Mouse (Mus musculus) kidney, adult 2 months (tissue): ENCODE results near the gene Adprhl1. TPM values are rescaled to one million over a fixed set of nuclear protein-coding genes. Genes with fewer than 3 reads are reported as not detected.
A peak's percentile ranks its signal among the peaks of the same experiment; 100 is the strongest.

Experiments
- DNase-seq: peaks from one replicate; pipeline ENCODE4 v3.0.0; 2021
- H3K27ac ChIP-seq: fragments of 200-500 bp; 2 replicates; pipeline ENCODE4 v1.5.1; 2012; ENCODE audit warnings: low read depth, low read length, control low read depth, inconsistent platforms; ENCODE audit not compliant: insufficient read depth
- H3K27me3 ChIP-seq: fragments of 200-500 bp; replicated peaks from 2 replicates; pipeline ENCODE4 v1.6.1; 2012; ENCODE audit warnings: mild to moderate bottlenecking, moderate library complexity, low read length, inconsistent platforms; ENCODE audit not compliant: control insufficient read depth, insufficient read depth
- H3K36me3 ChIP-seq: fragments of 200-500 bp; 2 replicates; pipeline ENCODE4 v1.6.1; 2012; ENCODE audit warnings: mild to moderate bottlenecking, moderate library complexity, low read length, inconsistent platforms; ENCODE audit not compliant: control insufficient read depth, insufficient read depth
- H3K4me1 ChIP-seq: fragments of 200-500 bp; 2 replicates; pipeline ENCODE4 v1.6.1; 2011; ENCODE audit warnings: low read length; ENCODE audit not compliant: control insufficient read depth, insufficient read depth
- H3K4me3 ChIP-seq: fragments of 200-500 bp; 2 replicates; pipeline ENCODE4 v1.5.1; 2011; ENCODE audit warnings: mild to moderate bottlenecking, low read depth, low read length, control low read depth; ENCODE audit not compliant: insufficient read depth
- CTCF ChIP-seq: fragments of 200-500 bp; conservative IDR thresholded peaks from 2 replicates; pipeline ENCODE4 v1.5.1; 2011; ENCODE audit warnings: low read depth, mild to moderate bottlenecking, control low read depth, low read length, moderate library complexity, mixed read lengths; ENCODE audit not compliant: insufficient read depth, insufficient read length
- POLR2A ChIP-seq: fragments of 200-500 bp; IDR thresholded peaks from one replicate; pipeline ENCODE4 v1.6.1; 2011; ENCODE audit warnings: low read depth, low read length, control low read depth
- WGBS: fragments of 180-500 bp; shearing (Covaris S2); methylation state at CpG from one replicate; pipeline ENCODE4 v1.1.7; 2018; 5-methylcytosine and 5-hydroxymethylcytosine counted together
- polyA plus RNA-seq: library from polyadenylated mRNA; depleted of rRNA; stranded (reverse); fragments of >200 nt; gene quantifications from 2 replicates; pipeline ENCODE4 v1.2.3, GENCODE M21; 2012

The Adprhl1 gene
- polyA plus RNA-seq, 1 experiment = 0.99 TPM

GRCm38 (mm10) chr8:13197493-13197892 lies 56.5 kb downstream of the Adprhl1 start:
- WGBS = 50% methylated on average over 5 of the region's 5 CpGs
- no peak overlapping the region for H3K27ac ChIP-seq
- H3K4me3 ChIP-seq = no peak overlapping the region
- H3K27me3 ChIP-seq = no peaks in the 10 kb centered on the region
- peaks cover 5% of the 10 kb centered on the region; the same call in 1 of the 2 replicates for H3K4me1 ChIP-seq
- peak; percentile 60 for DNase-seq
- no peaks in the 10 kb centered on the region for H3K36me3 ChIP-seq
- TF ChIP-seq POLR2A (no peak), CTCF (no peak)

- TF ChIP-seq CTCF (no peak), POLR2A (no peak)
- Histone ChIP-seq H3K27me3 (no peaks in the 10 kb centered on the region), H3K27ac (no peak overlapping the region), H3K36me3 (no peaks in the 10 kb centered on the region), H3K4me1 (peaks cover 5% of the 10 kb centered on the region; the same call in 1 of the 2 replicates), H3K4me3 (no peak overlapping the region)
- peak; percentile 32 for DNase-seq
- WGBS = 64% methylated on average over 10 of the region's 10 CpGs
Measured at GRCm38 (mm10) chr8:13194818-13195217, 59.1 kb downstream of the Adprhl1 start.

- no peak overlapping the region for H3K4me3 ChIP-seq
- H3K4me1 ChIP-seq = no peaks in the 10 kb centered on the region
- no peaks in the 10 kb centered on the region for H3K36me3 ChIP-seq
- 75% methylated on average over 8 of the region's 8 CpGs for WGBS
- no peak for TF ChIP-seq CTCF
- no peak for TF ChIP-seq POLR2A
- no peaks in the 10 kb centered on the region for H3K27me3 ChIP-seq
- H3K27ac ChIP-seq = no peak overlapping the region
- no peak for DNase-seq
Measured at GRCm38 (mm10) chr8:13190235-13190634, 63.7 kb downstream of the Adprhl1 start.

DNA sequence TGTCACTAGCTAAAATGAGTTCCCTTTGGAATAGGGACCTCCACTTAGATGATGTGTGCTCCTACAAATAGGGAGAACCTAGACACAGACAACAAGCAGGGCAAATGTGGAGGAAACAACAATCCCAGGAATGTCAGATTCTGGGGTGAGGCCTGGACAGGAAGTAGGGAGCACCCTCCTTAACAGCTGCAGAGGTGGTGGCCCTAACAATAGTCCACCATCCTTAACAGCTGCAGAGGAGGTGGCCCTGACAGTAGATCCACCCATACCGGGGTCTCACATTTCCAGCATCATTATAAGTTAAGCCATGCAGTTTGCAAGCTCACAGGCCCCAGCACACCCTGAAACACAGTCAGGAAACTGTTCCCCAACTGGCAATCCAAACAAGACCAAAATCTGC lies 65.1 kb downstream of the Adprhl1 start:
- no peak for TF ChIP-seq CTCF
- TF ChIP-seq POLR2A = no peak
- WGBS = 75% methylated on average over 1 of the region's 1 CpGs
- H3K27me3 ChIP-seq = no peaks in the 10 kb centered on the region
- no peak for DNase-seq
- no peaks in the 10 kb centered on the region for H3K4me1 ChIP-seq
- H3K36me3 ChIP-seq = no peaks in the 10 kb centered on the region
- H3K27ac ChIP-seq = no peak overlapping the region
- H3K4me3 ChIP-seq = no peak overlapping the region

- H3K4me1 ChIP-seq = no peaks in the 10 kb centered on the region
- H3K4me3 ChIP-seq = no peak overlapping the region
- no peak for TF ChIP-seq POLR2A
- no peak overlapping the region for H3K27ac ChIP-seq
- DNase-seq = no peak
- WGBS = 87% methylated on average over 13 of the region's 13 CpGs
- H3K27me3 ChIP-seq = no peaks in the 10 kb centered on the region
- H3K36me3 ChIP-seq = no peaks in the 10 kb centered on the region
Measured at GRCm38 (mm10) chr8:13188052-13188555, 65.9 kb downstream of the Adprhl1 start.

- Histone ChIP-seq H3K27me3 (no peaks in the 10 kb centered on the region), H3K4me1 (no peaks in the 10 kb centered on the region), H3K4me3 (no peak overlapping the region), H3K27ac (no peak overlapping the region), H3K36me3 (no peaks in the 10 kb centered on the region)
- no peak for TF ChIP-seq CTCF
- no peak for TF ChIP-seq POLR2A
- DNase-seq = no peak
- 57% methylated on average over 7 of the region's 7 CpGs for WGBS
Measured at GRCm38 (mm10) chr8:13187638-13188037, 66.3 kb downstream of the Adprhl1 start.

DNA sequence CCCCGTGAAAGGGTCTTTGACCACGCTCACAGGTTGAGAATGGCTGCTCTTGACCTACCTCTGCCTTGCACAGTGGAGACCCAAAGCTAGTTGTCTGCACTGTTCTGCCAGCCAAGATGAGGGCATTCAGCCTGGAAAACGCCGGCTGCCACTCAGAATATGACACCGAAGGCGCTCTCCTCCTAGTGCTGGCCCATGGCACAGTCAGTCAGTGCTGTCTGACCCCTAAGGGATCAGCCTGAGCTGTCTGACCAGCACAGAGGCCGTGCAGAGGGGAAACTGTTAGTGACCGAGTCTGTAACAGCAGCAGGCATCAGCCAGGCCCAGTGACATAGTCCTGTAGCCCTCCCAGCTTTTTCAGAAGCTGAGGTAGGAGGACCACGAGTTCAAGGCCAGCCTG lies 66.7 kb downstream of the Adprhl1 start:
- WGBS = 79% methylated on average over 9 of the region's 9 CpGs
- Histone ChIP-seq H3K27ac (no peak overlapping the region), H3K27me3 (no peaks in the 10 kb centered on the region), H3K36me3 (no peaks in the 10 kb centered on the region), H3K4me1 (no peaks in the 10 kb centered on the region), H3K4me3 (no peak overlapping the region)
- no peak for DNase-seq
- TF ChIP-seq POLR2A (no peak), CTCF (no peak)

DNA sequence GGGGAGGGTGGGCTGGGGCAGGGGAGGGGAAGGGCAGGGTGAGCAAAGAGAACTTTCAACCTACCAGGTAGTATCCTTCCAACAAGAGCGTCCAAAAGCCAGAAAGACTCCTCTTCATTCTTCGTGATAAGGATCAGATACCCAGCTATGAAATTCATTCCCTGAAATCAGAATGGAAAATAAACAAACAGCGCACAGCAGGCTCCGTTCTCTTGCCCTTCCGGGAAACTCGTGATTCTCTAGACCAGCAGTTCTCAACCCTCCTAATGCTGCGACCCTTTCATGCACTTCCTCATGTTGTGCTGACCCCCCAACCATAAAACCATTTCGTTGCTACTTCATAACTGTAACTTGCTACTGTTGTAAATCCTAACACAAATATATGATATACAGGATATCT lies 67.1 kb downstream of the Adprhl1 start:
- 83% methylated on average over 8 of the region's 8 CpGs for WGBS
- H3K36me3 ChIP-seq = no peaks in the 10 kb centered on the region
- no peak overlapping the region for H3K4me3 ChIP-seq

More for the DNA sequence above, 67.1 kb downstream of the Adprhl1 start:
- DNase-seq = no peak
- TF ChIP-seq CTCF (no peak), POLR2A (no peak)
- Histone ChIP-seq H3K27me3 (no peaks in the 10 kb centered on the region), H3K4me1 (no peaks in the 10 kb centered on the region), H3K27ac (no peak overlapping the region)
